Mouse (Mus musculus): Measurements from ENCODE around the gene Olfr961. TPM values are rescaled to one million over a fixed set of nuclear protein-coding genes. Genes with fewer than 3 reads are reported as not detected.

Olfr961 gene
- polyA plus RNA-seq, 1 experiment from 2014 or later = not detected

DNA sequence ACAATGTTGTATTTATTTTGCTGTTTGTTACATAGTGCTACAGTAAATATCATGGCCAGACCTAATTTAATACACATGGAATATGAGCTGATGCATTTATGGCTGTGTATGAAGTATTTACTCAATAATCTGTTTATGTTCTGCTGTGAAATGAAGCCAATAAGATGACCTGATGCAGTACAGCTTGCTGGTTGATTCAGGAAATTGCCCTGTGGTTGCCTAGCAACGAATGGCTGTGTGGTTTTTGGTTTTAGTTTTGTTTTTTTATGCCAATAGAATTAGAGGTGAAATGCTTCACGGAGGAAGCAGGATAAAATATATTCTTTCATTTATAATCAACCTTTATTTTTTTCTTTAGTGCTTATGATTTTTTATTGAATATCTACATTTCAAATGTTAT lies 34.4 kb downstream of the Olfr961 start:
- 53% methylated on average over 2 of the region's 2 CpGs for WGBS
- ATAC-seq = no peak

More for the DNA sequence above, 34.4 kb downstream of the Olfr961 start:
- no peak overlapping the region for H3K4me3 ChIP-seq (replicated peaks; ENCODE audit: low read length)
- no peaks in the 10 kb centered on the region for H3K36me3 ChIP-seq (ENCODE audit: control insufficient read depth, insufficient read depth)
- no peak overlapping the region for H3K9ac ChIP-seq (replicated peaks; ENCODE audit: low read depth, low read length)
- H3K27me3 ChIP-seq (replicated peaks; ENCODE audit: control insufficient read depth, insufficient read depth, low read length) = no peaks in the 10 kb centered on the region
- no peak overlapping the region for H3K4me2 ChIP-seq (ENCODE audit: low read length)
- no peaks in the 10 kb centered on the region for H3K9me3 ChIP-seq (ENCODE audit: control insufficient read depth, low read length)
- H3K4me1 ChIP-seq (replicated peaks; ENCODE audit: control insufficient read depth, insufficient read depth, low read length) = no peaks in the 10 kb centered on the region
- H3K27ac ChIP-seq (ENCODE audit: low read length) = no peak overlapping the region

Other genes starting within 250 kb of the Olfr961 start
- gene Olfr952, start 217.9 kb upstream of the Olfr961 start, polyA plus RNA-seq (2015; fragmentation: Nextera tagmentation; extraction: Ambion mirVana) = not detected in 2 replicates
- gene Olfr954, start 188.4 kb upstream of the Olfr961 start, polyA plus RNA-seq (2015; fragmentation: Nextera tagmentation; extraction: Ambion mirVana) = not detected in 2 replicates
- gene Olfr955, start 173.1 kb upstream of the Olfr961 start, polyA plus RNA-seq (2015; fragmentation: Nextera tagmentation; extraction: Ambion mirVana) = not detected in 2 replicates
- not detected in 2 replicates for gene Olfr44, start 151.1 kb upstream of the Olfr961 start, polyA plus RNA-seq (2015; fragmentation: Nextera tagmentation; extraction: Ambion mirVana)
- not detected in 2 replicates for gene Olfr957, start 129.3 kb upstream of the Olfr961 start, polyA plus RNA-seq (2015; fragmentation: Nextera tagmentation; extraction: Ambion mirVana)
- gene Olfr958, start 91.0 kb upstream of the Olfr961 start, polyA plus RNA-seq (2015; fragmentation: Nextera tagmentation; extraction: Ambion mirVana) = not detected in 2 replicates
- not detected in 2 replicates for gene Olfr959, start 69.5 kb upstream of the Olfr961 start, polyA plus RNA-seq (2015; fragmentation: Nextera tagmentation; extraction: Ambion mirVana)
- 36.8 and 73.0 TPM in 2 replicates for gene AW551984, start 40.7 kb upstream of the Olfr961 start, polyA plus RNA-seq (2015; fragmentation: Nextera tagmentation; extraction: Ambion mirVana)
- gene Olfr148, start 34.4 kb upstream of the Olfr961 start, polyA plus RNA-seq (2015; fragmentation: Nextera tagmentation; extraction: Ambion mirVana) = not detected in 2 replicates
- gene Olfr960, start 23.7 kb upstream of the Olfr961 start, polyA plus RNA-seq (2015; fragmentation: Nextera tagmentation; extraction: Ambion mirVana) = not detected in 2 replicates
- not detected in 2 replicates for gene Olfr963, start 22.1 kb downstream of the Olfr961 start, polyA plus RNA-seq (2015; fragmentation: Nextera tagmentation; extraction: Ambion mirVana)
- gene Olfr149, start 62.0 kb downstream of the Olfr961 start, polyA plus RNA-seq (2015; fragmentation: Nextera tagmentation; extraction: Ambion mirVana) = not detected in 2 replicates
- not detected in 2 replicates for gene Olfr965, start 66.3 kb downstream of the Olfr961 start, polyA plus RNA-seq (2015; fragmentation: Nextera tagmentation; extraction: Ambion mirVana)
- not detected in 2 replicates for gene Olfr150, start 85.9 kb downstream of the Olfr961 start, polyA plus RNA-seq (2015; fragmentation: Nextera tagmentation; extraction: Ambion mirVana)
- gene Olfr967, start 101.2 kb downstream of the Olfr961 start, polyA plus RNA-seq (2015; fragmentation: Nextera tagmentation; extraction: Ambion mirVana) = not detected in 2 replicates
- not detected in 2 replicates for gene Olfr968, start 138.2 kb downstream of the Olfr961 start, polyA plus RNA-seq (2015; fragmentation: Nextera tagmentation; extraction: Ambion mirVana)
- gene Olfr969, start 145.9 kb downstream of the Olfr961 start, polyA plus RNA-seq (2015; fragmentation: Nextera tagmentation; extraction: Ambion mirVana) = not detected in 2 replicates
- not detected in 2 replicates for gene Olfr970, start 163.8 kb downstream of the Olfr961 start, polyA plus RNA-seq (2015; fragmentation: Nextera tagmentation; extraction: Ambion mirVana)
- gene Olfr971, start 191.8 kb downstream of the Olfr961 start, polyA plus RNA-seq (2015; fragmentation: Nextera tagmentation; extraction: Ambion mirVana) = not detected in 2 replicates
- gene Olfr972, start 221.3 kb downstream of the Olfr961 start, polyA plus RNA-seq (2015; fragmentation: Nextera tagmentation; extraction: Ambion mirVana) = not detected in 2 replicates